Mouse (Mus musculus): Measurements from ENCODE around the gene Msi1. TPM values are rescaled to one million over a fixed set of nuclear protein-coding genes. Genes with fewer than 3 reads are reported as not detected.

The Msi1 gene
- total RNA-seq (2012; rRNA removed) (3.1 and 3.5 TPM in 2 replicates), polyA plus RNA-seq (2012; ENCODE audit: insufficient read depth in 1 of 2, insufficient read length in 2 of 2, low read depth in 1 of 2, low replicate concordance in 2 of 2, missing spikeins in 1 of 2) (1 to 10 TPM in 1 of 2 experiments, not detected in 1; 5.7 TPM)

GRCm38 (mm10) chr5:115429359-115430186 is at the start of gene Msi1:
Gene Msi1 (plus strand): TSS chr5:115429599.
- Histone ChIP-seq H3K27me3 (ENCODE audit: control insufficient read depth in 1 of 2, insufficient read depth in 2 of 2, low read length in 2 of 2) (no peaks in the 10 kb centered on the region), H3K4me1 (ENCODE audit: control insufficient read depth in 1 of 2, insufficient read depth in 2 of 2, low read length in 2 of 2) (peaks cover 8 to 11% of the 10 kb centered on the region in 2 experiments; a peak in 3 of 4 replicates), H3K27ac (ENCODE audit: control insufficient read depth, low read depth, low read length) (no peak within 1 kb of the TSS), H3K36me3 (ENCODE audit: control insufficient read depth in 1 of 2, insufficient read depth in 2 of 2, low read length in 2 of 2) (peaks cover 0 to 8% of the 10 kb centered on the region in 2 experiments; a peak in 2 of 4 replicates), H3K9ac (ENCODE audit: control insufficient read depth, low read depth, low read length, poor library complexity, severe bottlenecking) (no peak within 1 kb of the TSS), H3K4me3 (ENCODE audit: control insufficient read depth in 1 of 2, insufficient read depth in 1 of 2, low read depth in 2 of 2, low read length in 2 of 2) (no peak within 1 kb of the TSS), H3K9me3 (replicated peaks; ENCODE audit: insufficient read depth, low read length) (no peaks in the 10 kb centered on the region), H3K79me2 (ENCODE audit: control insufficient read depth, insufficient read depth, low read length, poor library complexity) (no peaks in the 10 kb centered on the region)
- no peak for DNase-seq (ENCODE audit: low read depth, low spot score)
- TF ChIP-seq POLR2A (IDR thresholded peaks at IDR 0.05; ENCODE audit: control insufficient read depth in 1 of 2, insufficient read depth in 1 of 2, low read depth in 1 of 2, low read length in 2 of 2, poor library complexity in 1 of 2) (no peak), CHD2 (IDR thresholded peaks at IDR 0.05; ENCODE audit: low read length) (no peak), POLR2AphosphoS5 (IDR thresholded peaks at IDR 0.05; ENCODE audit: borderline replicate concordance, low read depth, low read length) (no peak), POLR2AphosphoS2 (IDR thresholded peaks at IDR 0.05; ENCODE audit: low read length) (no peak), CTCF (IDR thresholded peaks at IDR 0.05 in 2 of 3, conservative IDR thresholded peaks at IDR 0.05 in 1 of 3; ENCODE audit: control insufficient read depth in 1 of 3, insufficient read depth in 1 of 3, low read depth in 2 of 3, low read length in 3 of 3, poor library complexity in 1 of 3, severe bottlenecking in 1 of 3) (no peak), ZC3H11A (IDR thresholded peaks at IDR 0.05; ENCODE audit: low read depth, low read length) (no peak), TCF12 (IDR thresholded peaks at IDR 0.05; ENCODE audit: low read depth, low read length) (no peak)

DNA sequence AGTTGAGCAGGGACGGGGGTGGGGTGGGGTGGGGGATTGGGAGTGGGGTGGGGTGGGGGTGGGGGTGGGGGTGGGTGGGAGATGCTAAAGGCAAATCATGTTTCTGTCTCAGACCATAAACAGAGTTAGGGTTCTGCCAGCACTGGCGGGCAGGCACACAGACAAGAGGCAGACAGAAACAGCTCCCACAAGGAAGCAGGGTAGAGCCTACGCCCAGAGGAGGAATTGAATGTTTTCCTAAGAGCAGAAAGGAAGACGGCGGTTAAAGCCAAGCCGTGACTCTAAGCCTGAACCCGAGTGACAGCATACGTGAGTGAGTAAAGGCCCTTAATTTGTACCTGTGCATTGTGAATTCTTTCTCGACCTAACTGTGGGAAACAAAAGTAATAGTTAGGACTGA is 37.5 kb upstream of the Msi1 start:
- Histone ChIP-seq H3K9me3 (replicated peaks; ENCODE audit: insufficient read depth, low read length) (no peaks in the 10 kb centered on the region), H3K4me3 (ENCODE audit: control insufficient read depth in 1 of 2, insufficient read depth in 1 of 2, low read depth in 2 of 2, low read length in 2 of 2) (no peak overlapping the region), H3K9ac (ENCODE audit: control insufficient read depth, low read depth, low read length, poor library complexity, severe bottlenecking) (no peak overlapping the region), H3K36me3 (ENCODE audit: control insufficient read depth in 1 of 2, insufficient read depth in 2 of 2, low read length in 2 of 2) (no peaks in the 10 kb centered on the region; a peak in 1 of 4 replicates), H3K79me2 (ENCODE audit: control insufficient read depth, insufficient read depth, low read length, poor library complexity) (no peaks in the 10 kb centered on the region), H3K27ac (ENCODE audit: control insufficient read depth, low read depth, low read length) (no peak overlapping the region), H3K4me1 (ENCODE audit: control insufficient read depth in 1 of 2, insufficient read depth in 2 of 2, low read length in 2 of 2) (no peaks in the 10 kb centered on the region), H3K27me3 (ENCODE audit: control insufficient read depth in 1 of 2, insufficient read depth in 2 of 2, low read length in 2 of 2) (no peaks in the 10 kb centered on the region)
- TF ChIP-seq MXI1 (IDR thresholded peaks at IDR 0.05; ENCODE audit: low read depth, low read length) (no peak), TBP (IDR thresholded peaks at IDR 0.05; ENCODE audit: low read depth, low read length) (no peak), MAZ (IDR thresholded peaks at IDR 0.05; ENCODE audit: low read depth, low read length) (no peak), USF2 (IDR thresholded peaks at IDR 0.05; ENCODE audit: borderline replicate concordance in 1 of 2, insufficient read depth in 1 of 2, low read depth in 1 of 2, low read length in 2 of 2) (no peak), RAD21 (IDR thresholded peaks at IDR 0.05; ENCODE audit: low read depth, low read length) (no peak), ZNF384 (IDR thresholded peaks at IDR 0.05; ENCODE audit: low read depth, low read length) (no peak), TCF12 (IDR thresholded peaks at IDR 0.05; ENCODE audit: low read depth, low read length) (no peak), SMC3 (IDR thresholded peaks at IDR 0.05; ENCODE audit: low read depth, low read length) (no peak), CHD1 (IDR thresholded peaks at IDR 0.05; ENCODE audit: low read depth, low read length) (no peak), CTCF (IDR thresholded peaks at IDR 0.05 in 2 of 3, conservative IDR thresholded peaks at IDR 0.05 in 1 of 3; ENCODE audit: control insufficient read depth in 1 of 3, insufficient read depth in 1 of 3, low read depth in 2 of 3, low read length in 3 of 3, poor library complexity in 1 of 3, severe bottlenecking in 1 of 3) (no peak)
- no peak for DNase-seq (ENCODE audit: low read depth, low spot score)

All from MEL (cell line).